Mouse (Mus musculus) embryonic facial prominence, embryonic 10.5 days (tissue): ENCODE results near the gene Thoc3. TPM values are rescaled to one million over a fixed set of nuclear protein-coding genes. Genes with fewer than 3 reads are reported as not detected.

Experiments
- polyA plus RNA-seq: library from polyadenylated mRNA; unstranded; fragments of >200 nt; fragmentation: Nextera tagmentation; extraction: Ambion mirVana; gene quantifications from 2 replicates; pipeline ENCODE4 v1.2.1, GENCODE M21; 2016

Thoc3 gene
- polyA plus RNA-seq, 1 experiment from 2014 or later = 190 TPM

Other genes with a start within 250 kb of the Thoc3 start
- gene Cplx2, start 97.5 kb downstream of the Thoc3 start, polyA plus RNA-seq = 5.0 and 6.9 TPM in 2 replicates
- 20.4 and 21.0 TPM in 2 replicates for gene Simc1, start 34.9 kb upstream of the Thoc3 start, polyA plus RNA-seq
- gene 4833439L19Rik, start 96.6 kb upstream of the Thoc3 start, polyA plus RNA-seq = 200 and 207 TPM in 2 replicates
- gene Arl10, start 106.2 kb upstream of the Thoc3 start, polyA plus RNA-seq = 28.8 and 29.6 TPM in 2 replicates
- 112 and 117 TPM in 2 replicates for gene Nop16, start 121.2 kb upstream of the Thoc3 start, polyA plus RNA-seq
- gene Higd2a, start 121.4 kb upstream of the Thoc3 start, polyA plus RNA-seq = 144 and 154 TPM in 2 replicates
- gene Cltb, start 142.5 kb upstream of the Thoc3 start, polyA plus RNA-seq = 14.2 and 16.9 TPM in 2 replicates
- 83.4 and 86.7 TPM in 2 replicates for gene Faf2, start 152.9 kb upstream of the Thoc3 start, polyA plus RNA-seq
- gene Rnf44, start 225.1 kb upstream of the Thoc3 start, polyA plus RNA-seq = 87.6 and 105 TPM in 2 replicates
- 0.05 and 0.15 TPM in 2 replicates for gene Cdhr2, start 232.6 kb upstream of the Thoc3 start, polyA plus RNA-seq